In genomic region chr4:152132772-152133169, GRCm38 (mm10) we compare ENCODE assay signal across 22 mouse cellular contexts. TPM values are rescaled to one million over a fixed set of nuclear protein-coding genes. Genes with fewer than 3 reads are reported as not detected.
DNase-seq lines count a peak whose midpoint lies in the region; ATAC-seq and TF ChIP-seq lines count a peak whose summit lies in the region.
"Had no signal": no experiment of that assay in that cellular context is flagged by ENCODE, and none has a peak within 500 bp of the region (broad histone marks: within the 10 kb centered on the region; RNA-seq: fewer than 3 reads in every experiment).

No protein-coding gene starts in this region.

- no peaks in the 10 kb centered on the region for H3K9me3 ChIP-seq in forebrain, embryonic 10.5 days
- no peaks in the 10 kb centered on the region for H3K9me3 ChIP-seq in forebrain, embryonic 14.5 days (replicated peaks; ENCODE audit: control insufficient read depth, low read length)
- H3K9me3 ChIP-seq in midbrain, embryonic 11.5 days (ENCODE audit: control insufficient read depth, low read length) = no peaks in the 10 kb centered on the region
- H3K9me3 ChIP-seq in midbrain, embryonic 16.5 days (replicated peaks; ENCODE audit: control insufficient read depth, low read length, poor library complexity, severe bottlenecking) = no peaks in the 10 kb centered on the region
- no peaks in the 10 kb centered on the region for H3K9me3 ChIP-seq in intestine, embryonic 16.5 days (ENCODE audit: control insufficient read depth, low read length)
- H3K9me3 ChIP-seq in stomach, postnatal 0 days (ENCODE audit: control insufficient read depth, low read length) = no peaks in the 10 kb centered on the region
- H3K9me3 ChIP-seq: heart, embryonic 10.5 days; hindbrain, embryonic 15.5 days; limb, embryonic 12.5 days; midbrain, embryonic 10.5 days had no signal

- DNase-seq in forebrain, embryonic 10.5 days (ENCODE audit: extremely low spot score, low spot score) = no peak
- no peak for DNase-seq in forebrain, embryonic 14.5 days (ENCODE audit: low spot score)
- peak; percentile 81 for DNase-seq in midbrain, embryonic 11.5 days (ENCODE audit: low spot score, missing footprints)
- peak; percentile 43 for DNase-seq in stomach, postnatal 0 days (ENCODE audit: low spot score)
- no peak for DNase-seq in frontal cortex, postnatal 14 days (ENCODE audit: low spot score in 2 of 2)
- DNase-seq in ovary, postnatal 36 days (ENCODE audit: low spot score) = no peak
- DNase-seq: adrenal gland, postnatal 14 days; cerebellum, adult 2 months; gastrocnemius, adult 2 months; heart, postnatal 4 days; kidney, adult 11 months; layer of hippocampus, adult 9-11 months; liver, postnatal 0 days had no signal

- H3K4me1 ChIP-seq in forebrain, embryonic 10.5 days = peaks cover 60% of the 10 kb centered on the region
- H3K4me1 ChIP-seq in forebrain, embryonic 14.5 days (ENCODE audit: control insufficient read depth, insufficient read depth, low read length) = peaks cover 9% of the 10 kb centered on the region; the same call in 1 of the 2 replicates
- peaks cover 7% of the 10 kb centered on the region for H3K4me1 ChIP-seq in midbrain, embryonic 11.5 days (ENCODE audit: control insufficient read depth, insufficient read depth, low read length)
- peaks cover 9% of the 10 kb centered on the region for H3K4me1 ChIP-seq in midbrain, embryonic 16.5 days (ENCODE audit: control insufficient read depth, insufficient read depth, low read length)
- H3K4me1 ChIP-seq in intestine, embryonic 16.5 days (ENCODE audit: control insufficient read depth, insufficient read depth, low read length) = peaks cover 45% of the 10 kb centered on the region
- H3K4me1 ChIP-seq in stomach, postnatal 0 days (replicated peaks; ENCODE audit: control insufficient read depth, insufficient read depth) = no peaks in the 10 kb centered on the region

- no peak overlapping the region for H3K4me2 ChIP-seq in forebrain, embryonic 14.5 days (ENCODE audit: low read length)
- H3K4me2 ChIP-seq in midbrain, embryonic 11.5 days = no peak overlapping the region
- H3K4me2 ChIP-seq in midbrain, embryonic 16.5 days (ENCODE audit: low read length) = no peak overlapping the region
- H3K4me2 ChIP-seq in intestine, embryonic 16.5 days (ENCODE audit: low read depth, low read length) = peak overlapping the region; percentile 88; the same call in 1 of the 2 replicates
- H3K4me2 ChIP-seq in stomach, postnatal 0 days (replicated peaks; ENCODE audit: low read depth) = no peak overlapping the region
- H3K4me2 ChIP-seq: hindbrain, embryonic 15.5 days had no signal

- no peak overlapping the region for H3K27ac ChIP-seq in forebrain, embryonic 10.5 days
- H3K27ac ChIP-seq in forebrain, embryonic 14.5 days (ENCODE audit: low read depth, low read length) = no peak overlapping the region
- H3K27ac ChIP-seq in midbrain, embryonic 11.5 days (ENCODE audit: low read depth, low read length) = no peak overlapping the region
- H3K27ac ChIP-seq in midbrain, embryonic 16.5 days (ENCODE audit: low read length) = no peak overlapping the region
- H3K27ac ChIP-seq in intestine, embryonic 16.5 days (ENCODE audit: low read length) = peak overlapping the region; percentile 60
- no peak overlapping the region for H3K27ac ChIP-seq in stomach, postnatal 0 days (replicated peaks)
- H3K27ac ChIP-seq: gastrocnemius, adult 2 months; heart, embryonic 10.5 days; hindbrain, embryonic 15.5 days; limb, embryonic 12.5 days; midbrain, embryonic 10.5 days had no signal

- 18% methylated on average over 10 of the region's 10 CpGs for WGBS in forebrain, embryonic 10.5 days
- 19% methylated on average over 10 of the region's 10 CpGs for WGBS in forebrain, embryonic 14.5 days
- WGBS in midbrain, embryonic 11.5 days = 25% methylated on average over 10 of the region's 10 CpGs
- WGBS in midbrain, embryonic 16.5 days = 28% methylated on average over 10 of the region's 10 CpGs
- WGBS in intestine, embryonic 16.5 days = 21% methylated on average over 10 of the region's 10 CpGs
- 36% methylated on average over 10 of the region's 10 CpGs for WGBS in stomach, postnatal 0 days

- H3K4me3 ChIP-seq in forebrain, embryonic 10.5 days = 0 out of 2 replicates have a peak overlapping the region, but pooled peaks have one; percentile 50
- no peak overlapping the region for H3K4me3 ChIP-seq in forebrain, embryonic 14.5 days (ENCODE audit: low read depth, low read length)
- no peak overlapping the region for H3K4me3 ChIP-seq in midbrain, embryonic 11.5 days (ENCODE audit: low read depth, low read length)
- no peak overlapping the region for H3K4me3 ChIP-seq in midbrain, embryonic 16.5 days (ENCODE audit: low read depth, low read length)
- H3K4me3 ChIP-seq in intestine, embryonic 16.5 days (ENCODE audit: low read length) = no peak overlapping the region
- H3K4me3 ChIP-seq in stomach, postnatal 0 days (ENCODE audit: low read depth, low read length) = no peak overlapping the region
- H3K4me3 ChIP-seq: hindbrain, embryonic 15.5 days had no signal

- no peak for TF ChIP-seq CTCF in stomach, postnatal 0 days (IDR thresholded peaks at IDR 0.05; ENCODE audit: low read depth)

- no peak for TF ChIP-seq EP300 in stomach, postnatal 0 days (optimal IDR thresholded peaks at IDR 0.05)

- no peak for ATAC-seq in forebrain, embryonic 14.5 days
- no peak for ATAC-seq in midbrain, embryonic 11.5 days (ENCODE audit: low FRiP score)
- ATAC-seq in midbrain, embryonic 16.5 days = no peak
- ATAC-seq in intestine, embryonic 16.5 days = peak; percentile 33
- ATAC-seq in stomach, postnatal 0 days (ENCODE audit: low FRiP score, low TSS enrichment) = no peak
- ATAC-seq: liver, postnatal 0 days; lung, postnatal 0 days had no signal

- H3K36me3 ChIP-seq in forebrain, embryonic 10.5 days (replicated peaks) = no peaks in the 10 kb centered on the region
- H3K36me3 ChIP-seq in forebrain, embryonic 14.5 days (ENCODE audit: control insufficient read depth, insufficient read depth, low read length) = no peaks in the 10 kb centered on the region
- no peaks in the 10 kb centered on the region for H3K36me3 ChIP-seq in midbrain, embryonic 11.5 days (ENCODE audit: control insufficient read depth, insufficient read depth, low read length)
- no peaks in the 10 kb centered on the region for H3K36me3 ChIP-seq in midbrain, embryonic 16.5 days (ENCODE audit: control insufficient read depth, insufficient read depth, low read length)
- H3K36me3 ChIP-seq in intestine, embryonic 16.5 days (ENCODE audit: control insufficient read depth, insufficient read depth, low read length) = no peaks in the 10 kb centered on the region
- H3K36me3 ChIP-seq in stomach, postnatal 0 days (ENCODE audit: control insufficient read depth, insufficient read depth, low read length) = no peaks in the 10 kb centered on the region
- H3K36me3 ChIP-seq: heart, embryonic 10.5 days; hindbrain, embryonic 15.5 days; limb, embryonic 12.5 days; midbrain, embryonic 10.5 days had no signal

- H3K27me3 ChIP-seq in forebrain, embryonic 10.5 days (ENCODE audit: poor library complexity, severe bottlenecking) = peaks cover 100% of the 10 kb centered on the region
- peaks cover 56% of the 10 kb centered on the region for H3K27me3 ChIP-seq in forebrain, embryonic 14.5 days (replicated peaks; ENCODE audit: control insufficient read depth, insufficient read depth, low read length)
- peaks cover 72% of the 10 kb centered on the region for H3K27me3 ChIP-seq in midbrain, embryonic 11.5 days (ENCODE audit: control insufficient read depth, insufficient read depth, low read length)
- H3K27me3 ChIP-seq in midbrain, embryonic 16.5 days (ENCODE audit: control insufficient read depth, insufficient read depth, low read depth, low read length) = peaks cover 62% of the 10 kb centered on the region
- peaks cover 50% of the 10 kb centered on the region for H3K27me3 ChIP-seq in intestine, embryonic 16.5 days (replicated peaks; ENCODE audit: control insufficient read depth, insufficient read depth, low read length)
- H3K27me3 ChIP-seq in stomach, postnatal 0 days (ENCODE audit: control insufficient read depth, insufficient read depth, low read length) = peaks cover 6% of the 10 kb centered on the region

- H3K9ac ChIP-seq in forebrain, embryonic 14.5 days (ENCODE audit: low read length) = no peak overlapping the region
- H3K9ac ChIP-seq in midbrain, embryonic 11.5 days (ENCODE audit: low read length) = no peak overlapping the region
- H3K9ac ChIP-seq in midbrain, embryonic 16.5 days (ENCODE audit: low read depth, low read length) = no peak overlapping the region
- no peak overlapping the region for H3K9ac ChIP-seq in intestine, embryonic 16.5 days (ENCODE audit: low read depth, low read length)
- no peak overlapping the region for H3K9ac ChIP-seq in stomach, postnatal 0 days (ENCODE audit: low read length)
- H3K9ac ChIP-seq: hindbrain, embryonic 15.5 days; liver, postnatal 0 days had no signal

RNA-seq across cellular contexts. Expression of gene Tnfrsf25, which starts 17.0 kb away (rescaled TPM):
- 0.72 and 0.96 TPM in 2 replicates for polyA plus RNA-seq in forebrain, embryonic 10.5 days (2016; fragmentation: Nextera tagmentation; extraction: Ambion mirVana)
- 0.62 and 1.3 TPM in 2 replicates for polyA plus RNA-seq in forebrain, embryonic 14.5 days (2014; fragmentation: Nextera tagmentation; extraction: Ambion mirVana)
- polyA plus RNA-seq in midbrain, embryonic 11.5 days (2014; fragmentation: Nextera tagmentation; extraction: Ambion mirVana) = 0.28 and 0.31 TPM in 2 replicates
- 0.37 and 0.83 TPM in 2 replicates for polyA plus RNA-seq in midbrain, embryonic 16.5 days (2015; fragmentation: Nextera tagmentation; extraction: Ambion mirVana)
- 1.8 and 2.4 TPM in 2 replicates for polyA plus RNA-seq in intestine, embryonic 16.5 days (2015; fragmentation: Nextera tagmentation; extraction: Ambion mirVana)
- polyA plus RNA-seq in stomach, postnatal 0 days (2015; fragmentation: Nextera tagmentation; extraction: Ambion mirVana) = 0.49 and 0.96 TPM in 2 replicates
- polyA plus RNA-seq: forebrain, embryonic 11.5 days had no signal

RNA-seq across cellular contexts. Expression of gene Espn, which starts 19.4 kb away (rescaled TPM):
- polyA plus RNA-seq in forebrain, embryonic 10.5 days (2016; fragmentation: Nextera tagmentation; extraction: Ambion mirVana) = 5.6 and 5.9 TPM in 2 replicates
- polyA plus RNA-seq in forebrain, embryonic 14.5 days (2014; fragmentation: Nextera tagmentation; extraction: Ambion mirVana) = 0.19 TPM in 1 of 2 replicates, not detected in the other
- 0.33 and 0.61 TPM in 2 replicates for polyA plus RNA-seq in midbrain, embryonic 11.5 days (2014; fragmentation: Nextera tagmentation; extraction: Ambion mirVana)
- polyA plus RNA-seq in midbrain, embryonic 16.5 days (2015; fragmentation: Nextera tagmentation; extraction: Ambion mirVana) = 0.14 and 0.25 TPM in 2 replicates
- 31.6 and 39.5 TPM in 2 replicates for polyA plus RNA-seq in intestine, embryonic 16.5 days (2015; fragmentation: Nextera tagmentation; extraction: Ambion mirVana)
- polyA plus RNA-seq in stomach, postnatal 0 days (2015; fragmentation: Nextera tagmentation; extraction: Ambion mirVana) = 13.8 and 14.4 TPM in 2 replicates

RNA-seq across cellular contexts. Expression of gene Hes2, which starts 25.9 kb away (rescaled TPM):
- polyA plus RNA-seq in forebrain, embryonic 10.5 days (2016; fragmentation: Nextera tagmentation; extraction: Ambion mirVana) = not detected in 2 replicates
- polyA plus RNA-seq in forebrain, embryonic 14.5 days (2014; fragmentation: Nextera tagmentation; extraction: Ambion mirVana) = not detected in 2 replicates
- 1.0 and 1.4 TPM in 2 replicates for polyA plus RNA-seq in midbrain, embryonic 11.5 days (2014; fragmentation: Nextera tagmentation; extraction: Ambion mirVana)
- not detected in 2 replicates for polyA plus RNA-seq in midbrain, embryonic 16.5 days (2015; fragmentation: Nextera tagmentation; extraction: Ambion mirVana)
- polyA plus RNA-seq in intestine, embryonic 16.5 days (2015; fragmentation: Nextera tagmentation; extraction: Ambion mirVana) = 0.68 and 0.98 TPM in 2 replicates
- polyA plus RNA-seq in stomach, postnatal 0 days (2015; fragmentation: Nextera tagmentation; extraction: Ambion mirVana) = 0.52 and 0.87 TPM in 2 replicates
- polyA plus RNA-seq: cerebellum, adult 2 months; forebrain, embryonic 11.5 days; heart, embryonic 10.5 days; hindbrain, embryonic 15.5 days; limb, embryonic 12.5 days; liver, embryonic 11.5 days; liver, postnatal 0 days had no signal

RNA-seq across cellular contexts. Expression of gene Acot7, which starts 45.2 kb away (rescaled TPM):
- polyA plus RNA-seq in forebrain, embryonic 10.5 days (2016; fragmentation: Nextera tagmentation; extraction: Ambion mirVana) = 61.0 and 64.4 TPM in 2 replicates
- 168 and 208 TPM in 2 replicates for polyA plus RNA-seq in forebrain, embryonic 14.5 days (2014; fragmentation: Nextera tagmentation; extraction: Ambion mirVana)
- 92.5 and 93.5 TPM in 2 replicates for polyA plus RNA-seq in midbrain, embryonic 11.5 days (2014; fragmentation: Nextera tagmentation; extraction: Ambion mirVana)
- 437 and 480 TPM in 2 replicates for polyA plus RNA-seq in midbrain, embryonic 16.5 days (2015; fragmentation: Nextera tagmentation; extraction: Ambion mirVana)
- polyA plus RNA-seq in intestine, embryonic 16.5 days (2015; fragmentation: Nextera tagmentation; extraction: Ambion mirVana) = 49.4 and 52.5 TPM in 2 replicates
- 51.7 and 55.0 TPM in 2 replicates for polyA plus RNA-seq in stomach, postnatal 0 days (2015; fragmentation: Nextera tagmentation; extraction: Ambion mirVana)

Comparison
In these comparisons a context has a peak if more than half of its experiments do, and no peak if none do; other contexts are left out.
1. DNase-seq: peak in midbrain, embryonic 11.5 days (single experiment) and stomach, postnatal 0 days (single experiment); none in forebrain, embryonic 10.5 days (single experiment), forebrain, embryonic 14.5 days (single experiment), frontal cortex, postnatal 14 days (0 of 2) and ovary, postnatal 36 days (single experiment).